8 mouse cellular contexts compared by ENCODE assay signal in genomic region chr11:116814076-116814883, GRCm38 (mm10). TPM values are rescaled to one million over a fixed set of nuclear protein-coding genes. Genes with fewer than 3 reads are reported as not detected.
DNase-seq lines count a peak whose midpoint lies in the region; ATAC-seq and TF ChIP-seq lines count a peak whose summit lies in the region.
"Had no signal": no experiment of that assay in that cellular context is flagged by ENCODE, and none has a peak within 500 bp of the region (broad histone marks: within the 10 kb centered on the region; RNA-seq: fewer than 3 reads in every experiment).

No protein-coding gene starts in this region.

- peaks cover 73% of the 10 kb centered on the region for H3K4me1 ChIP-seq in E14TG2a.4 (replicated peaks; ENCODE audit: low read depth, low read length)
- H3K4me1 ChIP-seq in hindbrain, embryonic 14.5 days (replicated peaks; ENCODE audit: control insufficient read depth, insufficient read depth, low read length) = peaks cover 60% of the 10 kb centered on the region
- H3K4me1 ChIP-seq in liver, adult 2 months (ENCODE audit: control insufficient read depth, insufficient read depth, low read length) = no peaks in the 10 kb centered on the region
- H3K4me1 ChIP-seq in neural tube, embryonic 12.5 days = peaks cover 76% of the 10 kb centered on the region

- H3K9me3 ChIP-seq in E14TG2a.4 (ENCODE audit: low read length) = no peaks in the 10 kb centered on the region
- no peaks in the 10 kb centered on the region for H3K9me3 ChIP-seq in hindbrain, embryonic 14.5 days (ENCODE audit: control insufficient read depth, low read length)
- no peaks in the 10 kb centered on the region for H3K9me3 ChIP-seq in neural tube, embryonic 12.5 days

- 3% methylated on average over 20 of the region's 20 CpGs for WGBS in hindbrain, embryonic 14.5 days
- 63% methylated on average over 20 of the region's 20 CpGs for WGBS in liver, adult 2 months
- 1% methylated on average over 20 of the region's 20 CpGs for WGBS in neural tube, embryonic 12.5 days

- peak overlapping the region; percentile 87 for H3K27ac ChIP-seq in gastrocnemius, adult 2 months
- H3K27ac ChIP-seq in hindbrain, embryonic 14.5 days = peak overlapping the region; percentile 100
- peak overlapping the region; percentile 46 for H3K27ac ChIP-seq in liver, adult 2 months (replicated peaks; ENCODE audit: insufficient read depth, low read depth, low read length)
- peak overlapping the region; percentile 87 for H3K27ac ChIP-seq in neural tube, embryonic 12.5 days

- no peak for TF ChIP-seq POLR2A in brain, embryonic 14.5 days (IDR thresholded peaks at IDR 0.05; ENCODE audit: borderline replicate concordance, extremely low read depth, insufficient read depth, insufficient read length, poor library complexity, severe bottlenecking)
- TF ChIP-seq POLR2A in liver, adult 2 months (IDR thresholded peaks at IDR 0.05; ENCODE audit: extremely low read depth, insufficient read depth, low read length) = no peak

- DNase-seq in brain, embryonic 14.5 days (ENCODE audit: low read depth) = peak; percentile 85
- DNase-seq in gastrocnemius, adult 2 months = peak; percentile 83
- peak; percentile 63 for DNase-seq in hindbrain, embryonic 14.5 days (ENCODE audit: low spot score)
- DNase-seq in liver, adult 2 months (ENCODE audit: extremely low read depth, low read depth, low spot score) = no peak
- DNase-seq in left cerebral cortex, adult 18-20 months (ENCODE audit: low spot score in 2 of 2) = no peak

- H3K9ac ChIP-seq in hindbrain, embryonic 14.5 days = peak overlapping the region; percentile 13
- H3K9ac ChIP-seq in liver, adult 2 months (ENCODE audit: low read depth, low read length) = no peak overlapping the region
- peak overlapping the region; percentile 29; the same call in 1 of the 2 replicates for H3K9ac ChIP-seq in neural tube, embryonic 12.5 days

- intact Hi-C loops in gastrocnemius, adult 2 months (cut with DNase I) = no loop called here

- no peak for TF ChIP-seq CTCF in E14TG2a.4 (conservative IDR thresholded peaks at IDR 0.05; ENCODE audit: low read length)
- no peak for TF ChIP-seq CTCF in brain, embryonic 14.5 days (IDR thresholded peaks at IDR 0.05; ENCODE audit: borderline replicate concordance, extremely low read depth, insufficient read depth, insufficient read length)
- 0 out of 2 replicates have a peak, but pooled peaks have one; percentile 0 for TF ChIP-seq CTCF in gastrocnemius, adult 2 months (IDR thresholded peaks at IDR 0.05)
- TF ChIP-seq CTCF in liver, adult 2 months (IDR thresholded peaks at IDR 0.05; ENCODE audit: low read depth, low read length) = no peak

- no peaks in the 10 kb centered on the region for H3K79me2 ChIP-seq in liver, adult 2 months (ENCODE audit: control insufficient read depth, insufficient read depth, low read length)

- no peak for ATAC-seq in hindbrain, embryonic 14.5 days (ENCODE audit: low FRiP score)
- peak; percentile 8; the same call in 1 of the 2 replicates for ATAC-seq in neural tube, embryonic 12.5 days (ENCODE audit: low FRiP score, low read depth)

- peak overlapping the region; percentile 57 for H3K4me3 ChIP-seq in E14TG2a.4 (replicated peaks; ENCODE audit: low read length)
- peak overlapping the region; percentile 45 for H3K4me3 ChIP-seq in gastrocnemius, adult 2 months
- H3K4me3 ChIP-seq in hindbrain, embryonic 14.5 days (replicated peaks; ENCODE audit: low read length) = no peak overlapping the region
- H3K4me3 ChIP-seq in liver, adult 2 months (ENCODE audit: insufficient read depth, low read depth, low read length) = no peak overlapping the region
- H3K4me3 ChIP-seq in neural tube, embryonic 12.5 days = no peak overlapping the region
- H3K4me3 ChIP-seq: erythroblast, embryonic 14.5 days had no signal

- H3K36me3 ChIP-seq in E14TG2a.4 (ENCODE audit: insufficient read depth, low read length) = no peaks in the 10 kb centered on the region
- H3K36me3 ChIP-seq in hindbrain, embryonic 14.5 days (replicated peaks; ENCODE audit: control insufficient read depth, insufficient read depth) = no peaks in the 10 kb centered on the region
- no peaks in the 10 kb centered on the region for H3K36me3 ChIP-seq in liver, adult 2 months (ENCODE audit: control insufficient read depth, insufficient read depth, low read length)
- peaks cover 6% of the 10 kb centered on the region; the same call in 1 of the 2 replicates for H3K36me3 ChIP-seq in neural tube, embryonic 12.5 days

- peaks cover 19% of the 10 kb centered on the region for H3K27me3 ChIP-seq in E14TG2a.4 (ENCODE audit: insufficient read depth, low read length)
- H3K27me3 ChIP-seq in hindbrain, embryonic 14.5 days (ENCODE audit: control insufficient read depth, insufficient read depth, low read length) = no peaks in the 10 kb centered on the region
- no peaks in the 10 kb centered on the region for H3K27me3 ChIP-seq in liver, adult 2 months (ENCODE audit: control insufficient read depth, insufficient read depth, low read length)
- H3K27me3 ChIP-seq in neural tube, embryonic 12.5 days (replicated peaks) = no peaks in the 10 kb centered on the region

- peak overlapping the region; percentile 22 for H3K4me2 ChIP-seq in hindbrain, embryonic 14.5 days (replicated peaks)
- H3K4me2 ChIP-seq in neural tube, embryonic 12.5 days (replicated peaks) = peak overlapping the region; percentile 39

RNA-seq across cellular contexts. Expression of gene Mxra7, which starts 13.6 kb away (rescaled TPM):
- polyA plus RNA-seq in brain, embryonic 14.5 days (2012; rRNA removed) = 14.2 and 30.5 TPM in 2 replicates
- 10 to 100 TPM in 1 of 2 experiments, 1 to 10 TPM in 1; 6.7 to 12.7 TPM for total RNA-seq in gastrocnemius, adult 2 months (2021)
- polyA plus RNA-seq in hindbrain, embryonic 14.5 days (2014; fragmentation: Nextera tagmentation; extraction: Ambion mirVana) = 29.3 and 35.5 TPM in 2 replicates
- 1.4 and 1.7 TPM in 2 replicates for total RNA-seq in liver, adult 2 months (2014; rRNA removed)
- polyA plus RNA-seq in liver, adult 2 months (2012; rRNA removed) = 3.2 and 3.4 TPM in 2 replicates
- 91.2 and 110 TPM in 2 replicates for polyA plus RNA-seq in neural tube, embryonic 12.5 days (2016; fragmentation: Nextera tagmentation; extraction: Ambion mirVana)
- 10 to 100 TPM; 17.5 to 20.2 TPM for total RNA-seq in left cerebral cortex, adult 18-20 months (2021)

RNA-seq across cellular contexts. Expression of gene Mettl23, which starts 28.8 kb away (rescaled TPM):
- 44.6 and 67.6 TPM in 2 replicates for polyA plus RNA-seq in brain, embryonic 14.5 days (2012; rRNA removed)
- 10 to 100 TPM; 35.4 to 42.9 TPM for total RNA-seq in gastrocnemius, adult 2 months (2021)
- 70.0 and 73.9 TPM in 2 replicates for polyA plus RNA-seq in hindbrain, embryonic 14.5 days (2014; fragmentation: Nextera tagmentation; extraction: Ambion mirVana)
- 31.7 and 31.9 TPM in 2 replicates for total RNA-seq in liver, adult 2 months (2014; rRNA removed)
- polyA plus RNA-seq in liver, adult 2 months (2012; rRNA removed) = 21.0 and 30.7 TPM in 2 replicates
- polyA plus RNA-seq in neural tube, embryonic 12.5 days (2016; fragmentation: Nextera tagmentation; extraction: Ambion mirVana) = 63.7 and 64.0 TPM in 2 replicates
- total RNA-seq in left cerebral cortex, adult 18-20 months (2021) = 10 to 100 TPM; 23.8 to 25.8 TPM

RNA-seq across cellular contexts. Expression of gene Jmjd6, which starts 29.0 kb away (rescaled TPM):
- polyA plus RNA-seq in brain, embryonic 14.5 days (2012; rRNA removed) = 34.9 and 44.1 TPM in 2 replicates
- 10 to 100 TPM; 21.7 to 30.4 TPM for total RNA-seq in gastrocnemius, adult 2 months (2021)
- 64.6 and 65.7 TPM in 2 replicates for polyA plus RNA-seq in hindbrain, embryonic 14.5 days (2014; fragmentation: Nextera tagmentation; extraction: Ambion mirVana)
- 17.8 and 18.2 TPM in 2 replicates for total RNA-seq in liver, adult 2 months (2014; rRNA removed)
- 12.2 and 12.3 TPM in 2 replicates for polyA plus RNA-seq in liver, adult 2 months (2012; rRNA removed)
- polyA plus RNA-seq in neural tube, embryonic 12.5 days (2016; fragmentation: Nextera tagmentation; extraction: Ambion mirVana) = 92.0 and 94.4 TPM in 2 replicates
- 10 to 100 TPM; 28.3 to 31.3 TPM for total RNA-seq in left cerebral cortex, adult 18-20 months (2021)

RNA-seq across cellular contexts. Expression of gene Mfsd11, which starts 38.0 kb away (rescaled TPM):
- polyA plus RNA-seq in brain, embryonic 14.5 days (2012; rRNA removed) = 36.4 and 40.6 TPM in 2 replicates
- 10 to 100 TPM; 21.5 to 23.9 TPM for total RNA-seq in gastrocnemius, adult 2 months (2021)
- 51.9 and 54.4 TPM in 2 replicates for polyA plus RNA-seq in hindbrain, embryonic 14.5 days (2014; fragmentation: Nextera tagmentation; extraction: Ambion mirVana)
- 5.1 and 9.1 TPM in 2 replicates for total RNA-seq in liver, adult 2 months (2014; rRNA removed)
- 11.9 and 16.6 TPM in 2 replicates for polyA plus RNA-seq in liver, adult 2 months (2012; rRNA removed)
- polyA plus RNA-seq in neural tube, embryonic 12.5 days (2016; fragmentation: Nextera tagmentation; extraction: Ambion mirVana) = 48.2 and 49.3 TPM in 2 replicates
- 10 to 100 TPM; 40.3 to 44.9 TPM for total RNA-seq in left cerebral cortex, adult 18-20 months (2021)

RNA-seq across cellular contexts. Expression of gene Srsf2, which starts 38.6 kb away (rescaled TPM):
- polyA plus RNA-seq in brain, embryonic 14.5 days (2012; rRNA removed) = 599 and 784 TPM in 2 replicates
- 10 to 100 TPM; 81.8 to 84.8 TPM for total RNA-seq in gastrocnemius, adult 2 months (2021)
- polyA plus RNA-seq in hindbrain, embryonic 14.5 days (2014; fragmentation: Nextera tagmentation; extraction: Ambion mirVana) = 556 and 567 TPM in 2 replicates
- total RNA-seq in liver, adult 2 months (2014; rRNA removed) = 50.6 and 60.3 TPM in 2 replicates
- polyA plus RNA-seq in liver, adult 2 months (2012; rRNA removed) = 206 and 250 TPM in 2 replicates
- 791 and 816 TPM in 2 replicates for polyA plus RNA-seq in neural tube, embryonic 12.5 days (2016; fragmentation: Nextera tagmentation; extraction: Ambion mirVana)
- total RNA-seq in left cerebral cortex, adult 18-20 months (2021) = 100 to 1,000 TPM; 155 to 157 TPM

Comparison
In these comparisons a context has a peak if more than half of its experiments do, and no peak if none do; other contexts are left out.
1. H3K4me3 ChIP-seq: peak in E14TG2a.4 (single experiment) and gastrocnemius, adult 2 months (single experiment); none in hindbrain, embryonic 14.5 days (single experiment), liver, adult 2 months (single experiment) and neural tube, embryonic 12.5 days (single experiment).
2. DNase-seq: peak in brain, embryonic 14.5 days (single experiment), gastrocnemius, adult 2 months (single experiment) and hindbrain, embryonic 14.5 days (single experiment); none in liver, adult 2 months (single experiment) and left cerebral cortex, adult 18-20 months (0 of 2).
3. H3K27ac ChIP-seq: peak in every context shown above with its lines; median percentile 100 in hindbrain, embryonic 14.5 days; 87 in gastrocnemius, adult 2 months; 87 in neural tube, embryonic 12.5 days; 46 in liver, adult 2 months.